Mouse (Mus musculus): Measurements from ENCODE around the gene Nlrp3. TPM values are rescaled to one million over a fixed set of nuclear protein-coding genes. Genes with fewer than 3 reads are reported as not detected.

Gene Nlrp3
- polyA plus RNA-seq, 1 experiment, result 1.9 TPM

DNA sequence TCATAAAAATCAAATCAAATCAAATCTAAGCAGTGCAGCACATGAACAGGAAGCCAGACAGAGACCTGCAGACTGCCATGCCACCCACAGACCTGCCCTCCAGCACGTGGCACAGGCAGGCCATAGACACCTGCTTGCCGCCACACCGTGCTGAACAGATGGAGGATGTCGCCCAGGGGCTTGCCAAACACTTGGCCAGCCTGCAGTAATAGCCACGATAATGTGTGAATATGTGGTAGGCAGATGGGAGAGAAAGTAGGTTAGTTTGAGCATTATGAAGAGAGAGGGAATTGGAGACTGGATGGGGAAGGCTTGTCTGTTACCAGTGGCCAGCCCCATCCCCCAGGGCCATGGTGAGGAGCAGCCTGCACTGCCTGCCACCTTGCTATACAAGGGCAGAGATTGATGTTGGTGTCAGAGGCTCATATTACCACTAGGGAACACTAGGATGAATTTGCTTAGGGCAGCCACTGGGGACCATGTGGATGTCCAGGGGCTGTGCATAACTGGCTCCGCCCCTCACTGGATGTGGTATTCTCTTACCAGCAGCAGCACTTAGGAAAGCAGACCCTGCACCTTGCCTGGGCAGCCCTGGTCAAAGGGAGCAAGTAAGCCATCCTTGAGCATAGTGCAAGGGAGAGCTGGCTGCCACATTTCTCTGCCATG lies 10.4 kb upstream of the Nlrp3 start:
- no peak for DNase-seq (ENCODE audit: low read depth in 1 of 2, low spot score in 2 of 2)
- no peaks in the 10 kb centered on the region for H3K4me1 ChIP-seq (ENCODE audit: control insufficient read depth, insufficient read depth, insufficient read length)
- no peaks in the 10 kb centered on the region for H3K27me3 ChIP-seq (ENCODE audit: control insufficient read depth, insufficient read depth, low read length)
- WGBS, result 45% methylated on average over 6 of the region's 6 CpGs
- no peaks in the 10 kb centered on the region for H3K36me3 ChIP-seq (ENCODE audit: control insufficient read depth, insufficient read depth, low read length)
- no peak overlapping the region for H3K27ac ChIP-seq (ENCODE audit: insufficient read depth, low read length)
- H3K4me3 ChIP-seq (ENCODE audit: extremely low read depth, insufficient read depth, insufficient read length), result no peak overlapping the region
- TF ChIP-seq CTCF (IDR thresholded peaks at IDR 0.05; ENCODE audit: extremely low read depth, insufficient read depth, insufficient read length, insufficient replicate concordance), result no peak
- TF ChIP-seq POLR2A (IDR thresholded peaks at IDR 0.05; ENCODE audit: low read depth, low read length), result no peak

DNA sequence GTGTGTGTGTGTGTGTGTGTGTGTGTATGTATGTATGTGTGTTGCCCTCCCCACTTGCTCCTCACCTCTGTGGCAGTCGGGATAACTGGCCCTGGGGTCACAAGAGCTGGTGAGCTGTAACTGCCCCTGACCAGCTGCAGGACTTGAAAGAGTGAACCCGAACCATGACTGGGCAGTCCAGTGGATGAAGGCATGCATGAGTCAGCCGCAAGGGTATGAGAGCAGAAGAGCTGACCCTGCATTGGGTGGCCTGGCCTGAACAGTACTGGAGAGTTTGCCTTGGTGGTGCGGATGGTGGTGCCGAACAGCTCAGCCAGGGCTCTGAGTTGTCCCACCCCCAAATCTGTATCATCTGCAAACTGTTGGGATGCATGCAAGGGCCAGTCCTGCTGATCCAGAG lies 9.8 kb upstream of the Nlrp3 start:
- Histone ChIP-seq H3K36me3 (ENCODE audit: control insufficient read depth, insufficient read depth, low read length) (no peaks in the 10 kb centered on the region), H3K4me3 (ENCODE audit: extremely low read depth, insufficient read depth, insufficient read length) (no peak overlapping the region), H3K4me1 (ENCODE audit: control insufficient read depth, insufficient read depth, insufficient read length) (no peaks in the 10 kb centered on the region), H3K27me3 (ENCODE audit: control insufficient read depth, insufficient read depth, low read length) (no peaks in the 10 kb centered on the region), H3K27ac (ENCODE audit: insufficient read depth, low read length) (no peak overlapping the region)
- TF ChIP-seq CTCF (IDR thresholded peaks at IDR 0.05; ENCODE audit: extremely low read depth, insufficient read depth, insufficient read length, insufficient replicate concordance), result no peak
- no peak for TF ChIP-seq POLR2A (IDR thresholded peaks at IDR 0.05; ENCODE audit: low read depth, low read length)
- 85% methylated on average over 5 of the region's 5 CpGs for WGBS
- DNase-seq (ENCODE audit: low read depth in 1 of 2, low spot score in 2 of 2), result no peak

DNA sequence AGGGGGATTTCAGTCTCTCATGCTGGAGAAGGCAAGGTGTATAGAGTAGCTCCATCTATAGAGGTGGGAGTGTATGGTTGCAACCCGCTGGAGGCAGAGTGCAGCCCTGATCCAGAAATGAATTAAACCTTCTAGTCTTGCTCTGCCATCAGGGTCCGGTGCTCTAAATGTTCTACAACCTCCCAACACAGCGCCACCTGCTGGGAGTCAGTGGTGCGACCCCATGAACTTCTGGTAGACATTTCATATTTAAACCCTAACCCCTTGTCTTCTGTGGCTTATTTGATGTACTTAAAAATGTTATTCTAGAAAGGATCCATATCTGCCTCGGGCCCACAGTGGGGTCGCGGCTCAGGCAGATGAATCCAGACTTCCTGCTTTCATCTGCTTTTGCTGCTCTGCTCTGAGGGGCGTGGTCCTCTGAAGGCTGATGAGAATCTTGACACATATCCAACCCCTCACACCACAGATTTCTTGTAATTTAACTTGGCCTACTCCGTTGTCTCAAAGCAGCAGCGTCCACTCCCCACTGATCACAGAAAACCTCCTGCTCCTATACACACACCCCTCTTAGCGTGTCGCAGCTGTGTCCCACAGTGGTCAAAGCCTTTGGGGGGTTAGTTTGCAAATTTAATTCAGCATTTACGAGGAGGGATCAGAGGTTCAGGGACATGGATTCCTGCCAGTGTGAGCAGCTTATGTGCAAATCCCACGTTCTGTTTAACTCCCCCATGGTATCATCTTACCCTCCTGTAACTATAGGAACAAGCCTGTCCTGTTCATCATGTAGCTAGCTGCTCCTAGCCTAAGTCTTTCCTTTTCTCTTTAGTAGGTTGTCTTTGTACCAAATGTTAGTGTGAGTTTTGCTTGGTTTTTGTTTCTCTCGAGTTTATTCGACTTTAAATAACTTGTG lies 3.9 kb upstream of the Nlrp3 start:
- H3K27ac ChIP-seq (ENCODE audit: insufficient read depth, low read length), result no peak overlapping the region
- H3K36me3 ChIP-seq (ENCODE audit: control insufficient read depth, insufficient read depth, low read length), result no peaks in the 10 kb centered on the region
- no peaks in the 10 kb centered on the region for H3K27me3 ChIP-seq (ENCODE audit: control insufficient read depth, insufficient read depth, low read length)
- DNase-seq (ENCODE audit: low read depth in 1 of 2, low spot score in 2 of 2), result peak in 1 of 2 experiments; percentile 42
- TF ChIP-seq POLR2A (IDR thresholded peaks at IDR 0.05; ENCODE audit: low read depth, low read length), result no peak
- peak; percentile 15; the same call in 1 of the 2 replicates for TF ChIP-seq CTCF (IDR thresholded peaks at IDR 0.05; ENCODE audit: extremely low read depth, insufficient read depth, insufficient read length, insufficient replicate concordance)
- 75% methylated on average over 16 of the region's 16 CpGs for WGBS
- no peaks in the 10 kb centered on the region for H3K4me1 ChIP-seq (ENCODE audit: control insufficient read depth, insufficient read depth, insufficient read length)
- no peak overlapping the region for H3K4me3 ChIP-seq (ENCODE audit: extremely low read depth, insufficient read depth, insufficient read length)

DNA sequence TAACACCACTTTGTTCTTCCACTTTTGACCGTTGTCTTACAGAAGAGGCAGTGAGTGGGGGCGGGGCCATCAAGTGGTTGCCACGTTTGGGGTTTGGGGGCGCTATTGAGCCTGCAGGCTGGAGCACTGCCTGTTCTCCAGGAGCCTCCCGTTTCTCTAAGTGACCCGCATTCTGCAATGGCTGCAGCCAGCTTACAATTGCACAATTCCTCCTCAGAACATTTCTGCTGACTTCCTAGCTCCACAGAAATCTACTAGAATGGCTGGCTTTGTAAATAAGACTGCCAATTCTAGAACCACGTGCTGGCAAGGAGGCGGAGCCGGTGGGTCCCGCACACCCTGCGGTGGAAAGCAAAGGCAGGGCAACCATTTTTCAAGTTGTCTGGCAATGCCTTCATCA lies 3.0 kb upstream of the Nlrp3 start:
- no peaks in the 10 kb centered on the region for H3K36me3 ChIP-seq (ENCODE audit: control insufficient read depth, insufficient read depth, low read length)
- TF ChIP-seq CTCF (IDR thresholded peaks at IDR 0.05; ENCODE audit: extremely low read depth, insufficient read depth, insufficient read length, insufficient replicate concordance) (no peak), POLR2A (IDR thresholded peaks at IDR 0.05; ENCODE audit: low read depth, low read length) (no peak)
- no peak for DNase-seq (ENCODE audit: low read depth in 1 of 2, low spot score in 2 of 2)
- H3K27me3 ChIP-seq (ENCODE audit: control insufficient read depth, insufficient read depth, low read length), result no peaks in the 10 kb centered on the region
- no peak overlapping the region for H3K27ac ChIP-seq (ENCODE audit: insufficient read depth, low read length)
- no peak overlapping the region for H3K4me3 ChIP-seq (ENCODE audit: extremely low read depth, insufficient read depth, insufficient read length)
- 31% methylated on average over 11 of the region's 11 CpGs for WGBS
- no peaks in the 10 kb centered on the region for H3K4me1 ChIP-seq (ENCODE audit: control insufficient read depth, insufficient read depth, insufficient read length)

DNA sequence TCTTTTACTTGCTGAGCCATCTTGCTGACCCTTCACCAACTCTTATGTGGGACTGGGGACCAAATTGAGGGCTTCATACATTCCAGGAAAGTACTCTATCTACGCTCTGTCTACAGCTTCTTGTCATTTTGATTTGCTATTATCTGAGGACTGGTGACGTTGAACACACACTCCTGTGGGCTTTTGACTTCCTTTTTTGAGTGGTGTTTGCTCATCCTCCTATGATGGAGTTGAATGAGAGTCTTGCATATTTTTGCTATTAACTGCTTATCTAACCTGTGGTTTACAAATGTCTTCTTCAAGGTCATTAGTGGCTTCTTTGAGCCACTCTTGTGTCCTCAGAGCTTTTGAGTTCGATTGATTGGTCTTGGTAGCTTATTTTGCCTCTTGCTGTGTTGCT lies 1.2 kb upstream of the Nlrp3 start:
- no peak for TF ChIP-seq POLR2A (IDR thresholded peaks at IDR 0.05; ENCODE audit: low read depth, low read length)
- no peak for TF ChIP-seq CTCF (IDR thresholded peaks at IDR 0.05; ENCODE audit: extremely low read depth, insufficient read depth, insufficient read length, insufficient replicate concordance)
- WGBS, result 58% methylated on average over 3 of the region's 3 CpGs
- Histone ChIP-seq H3K27ac (ENCODE audit: insufficient read depth, low read length) (no peak overlapping the region), H3K36me3 (ENCODE audit: control insufficient read depth, insufficient read depth, low read length) (no peaks in the 10 kb centered on the region), H3K27me3 (ENCODE audit: control insufficient read depth, insufficient read depth, low read length) (no peaks in the 10 kb centered on the region), H3K4me1 (ENCODE audit: control insufficient read depth, insufficient read depth, insufficient read length) (no peaks in the 10 kb centered on the region), H3K4me3 (ENCODE audit: extremely low read depth, insufficient read depth, insufficient read length) (no peak overlapping the region)
- no peak for DNase-seq (ENCODE audit: low read depth in 1 of 2, low spot score in 2 of 2)

DNA sequence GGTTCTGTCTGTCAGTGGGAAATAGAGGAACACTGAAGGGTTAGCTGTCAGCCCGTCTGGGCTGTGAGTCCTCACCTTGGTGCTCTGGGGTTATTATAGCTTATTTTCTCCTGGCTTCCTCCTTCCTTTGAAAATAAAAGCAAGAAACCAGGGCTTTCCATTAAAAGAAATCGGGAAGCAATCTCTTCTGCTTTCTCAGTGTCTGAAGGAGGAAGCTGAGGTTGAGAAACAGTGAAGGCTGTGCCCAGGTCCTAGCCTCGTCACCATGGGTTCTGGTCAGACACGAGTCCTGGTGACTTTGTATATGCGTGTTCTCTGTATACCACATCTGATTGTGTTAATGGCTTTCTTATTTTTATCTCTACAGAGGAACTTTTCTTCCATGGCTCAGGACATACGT lies 1.1 kb downstream of the Nlrp3 start:
- Histone ChIP-seq H3K27me3 (ENCODE audit: control insufficient read depth, insufficient read depth, low read length) (no peaks in the 10 kb centered on the region), H3K4me3 (ENCODE audit: extremely low read depth, insufficient read depth, insufficient read length) (no peak overlapping the region), H3K4me1 (ENCODE audit: control insufficient read depth, insufficient read depth, insufficient read length) (no peaks in the 10 kb centered on the region), H3K36me3 (ENCODE audit: control insufficient read depth, insufficient read depth, low read length) (no peaks in the 10 kb centered on the region), H3K27ac (ENCODE audit: insufficient read depth, low read length) (no peak overlapping the region)
- DNase-seq (ENCODE audit: low read depth in 1 of 2, low spot score in 2 of 2), result no peak
- 33% methylated on average over 6 of the region's 6 CpGs for WGBS
- no peak for TF ChIP-seq POLR2A (IDR thresholded peaks at IDR 0.05; ENCODE audit: low read depth, low read length)
- TF ChIP-seq CTCF (IDR thresholded peaks at IDR 0.05; ENCODE audit: extremely low read depth, insufficient read depth, insufficient read length, insufficient replicate concordance), result no peak

Measured in spleen, adult 2 months (tissue).